Mouse (Mus musculus): ENCODE data around the gene Tmem132d. TPM values are rescaled to one million over a fixed set of nuclear protein-coding genes. Genes with fewer than 3 reads are reported as not detected.
A peak's percentile ranks its signal among the peaks of the same experiment; 100 is the strongest.

The Tmem132d gene
- polyA plus RNA-seq, 1 experiment from 2014 or later = 1.2 TPM

- Histone ChIP-seq H3K4me1 (peaks cover 36% of the 10 kb centered on the region), H3K36me3 (no peaks in the 10 kb centered on the region), H3K27me3 (peaks cover 34% of the 10 kb centered on the region), H3K4me2 (replicated peaks) (no peak overlapping the region), H3K27ac (replicated peaks) (no peak overlapping the region), H3K9ac (replicated peaks) (no peak overlapping the region), H3K4me3 (no peak overlapping the region), H3K9me3 (no peaks in the 10 kb centered on the region)
- 39% methylated on average over 16 of the region's 16 CpGs for WGBS
- no peak for ATAC-seq (replicated peaks)
Observed at GRCm38 (mm10) chr5:128438078-128438477, 5.2 kb upstream of the Tmem132d start.

- Histone ChIP-seq H3K36me3 (no peaks in the 10 kb centered on the region), H3K4me3 (no peak overlapping the region), H3K27me3 (peaks cover 40% of the 10 kb centered on the region), H3K4me1 (peaks cover 46% of the 10 kb centered on the region), H3K4me2 (replicated peaks) (no peak overlapping the region), H3K27ac (replicated peaks) (no peak overlapping the region), H3K9me3 (no peaks in the 10 kb centered on the region), H3K9ac (replicated peaks) (no peak overlapping the region)
- WGBS = 14% methylated on average over 9 of the region's 9 CpGs
- no peak for ATAC-seq (replicated peaks)
Observed at GRCm38 (mm10) chr5:128436909-128437308, 4.0 kb upstream of the Tmem132d start.

GRCm38 (mm10) chr5:128435683-128436082, 2.8 kb upstream of the Tmem132d start:
- no peak overlapping the region; the same call in 1 of the 2 replicates for H3K9ac ChIP-seq (replicated peaks)
- H3K4me3 ChIP-seq = no peak overlapping the region
- H3K4me1 ChIP-seq = peaks cover 43% of the 10 kb centered on the region
- H3K27ac ChIP-seq (replicated peaks) = no peak overlapping the region
- ATAC-seq (replicated peaks) = no peak
- WGBS = 35% methylated on average over 5 of the region's 5 CpGs
- H3K36me3 ChIP-seq = no peaks in the 10 kb centered on the region
- H3K4me2 ChIP-seq (replicated peaks) = no peak overlapping the region
- H3K9me3 ChIP-seq = no peaks in the 10 kb centered on the region
- peaks cover 40% of the 10 kb centered on the region for H3K27me3 ChIP-seq

GRCm38 (mm10) chr5:128433786-128434185, 909 bp upstream of the Tmem132d start:
- Histone ChIP-seq H3K27ac (replicated peaks) (no peak overlapping the region), H3K9ac (replicated peaks) (no peak overlapping the region), H3K4me2 (replicated peaks) (no peak overlapping the region), H3K9me3 (no peaks in the 10 kb centered on the region), H3K4me3 (no peak overlapping the region), H3K27me3 (peaks cover 48% of the 10 kb centered on the region), H3K36me3 (no peaks in the 10 kb centered on the region), H3K4me1 (peaks cover 40% of the 10 kb centered on the region)
- no peak for ATAC-seq (replicated peaks)
- 20% methylated on average over 9 of the region's 9 CpGs for WGBS

GRCm38 (mm10) chr5:128432422-128432821, 455 bp downstream of the Tmem132d start:
- WGBS = under 1% methylated on average over 27 of the region's 37 CpGs
- ATAC-seq (replicated peaks) = no peak; the same call in 1 of the 2 replicates
- peak overlapping the region; percentile 53 for H3K4me3 ChIP-seq
- H3K4me1 ChIP-seq = peaks cover 28% of the 10 kb centered on the region
- H3K9ac ChIP-seq (replicated peaks) = peak overlapping the region; percentile 42
- no peaks in the 10 kb centered on the region for H3K9me3 ChIP-seq
- no peak overlapping the region for H3K27ac ChIP-seq (replicated peaks)
- H3K4me2 ChIP-seq (replicated peaks) = peak overlapping the region; percentile 85
- no peaks in the 10 kb centered on the region for H3K36me3 ChIP-seq
- peaks cover 48% of the 10 kb centered on the region for H3K27me3 ChIP-seq

- ATAC-seq (replicated peaks) = no peak
- no peak overlapping the region for H3K27ac ChIP-seq (replicated peaks)
- no peaks in the 10 kb centered on the region for H3K4me1 ChIP-seq
- no peak overlapping the region for H3K4me3 ChIP-seq
- no peak overlapping the region for H3K9ac ChIP-seq (replicated peaks)
- H3K9me3 ChIP-seq = no peaks in the 10 kb centered on the region
- 89% methylated on average over 4 of the region's 4 CpGs for WGBS
- no peak overlapping the region for H3K4me2 ChIP-seq (replicated peaks)
- peaks cover 1% of the 10 kb centered on the region; the same call in 1 of the 2 replicates for H3K27me3 ChIP-seq
- no peaks in the 10 kb centered on the region for H3K36me3 ChIP-seq
Observed at GRCm38 (mm10) chr5:128424636-128425035, 8.2 kb downstream of the Tmem132d start.

- Histone ChIP-seq H3K27ac (replicated peaks) (no peak overlapping the region), H3K27me3 (no peaks in the 10 kb centered on the region), H3K4me3 (no peak overlapping the region), H3K4me1 (0 out of 2 replicates have a peak, but pooled peaks cover under 1% of the 10 kb centered on the region), H3K9ac (replicated peaks) (no peak overlapping the region), H3K9me3 (no peaks in the 10 kb centered on the region), H3K36me3 (no peaks in the 10 kb centered on the region), H3K4me2 (replicated peaks) (no peak overlapping the region)
- WGBS = 80% methylated on average over 2 of the region's 2 CpGs
- ATAC-seq (replicated peaks) = no peak
Observed at GRCm38 (mm10) chr5:128424213-128424612, 8.7 kb downstream of the Tmem132d start.

- ATAC-seq (replicated peaks) = no peak
- no peaks in the 10 kb centered on the region for H3K27me3 ChIP-seq
- 95% methylated on average over 2 of the region's 2 CpGs for WGBS
- no peak overlapping the region for H3K27ac ChIP-seq (replicated peaks)
- no peak overlapping the region for H3K9ac ChIP-seq (replicated peaks)
- H3K4me1 ChIP-seq = peaks cover 14% of the 10 kb centered on the region
- no peaks in the 10 kb centered on the region for H3K9me3 ChIP-seq
- H3K4me3 ChIP-seq = no peak overlapping the region
- no peaks in the 10 kb centered on the region for H3K36me3 ChIP-seq
- no peak overlapping the region for H3K4me2 ChIP-seq (replicated peaks)
Observed at GRCm38 (mm10) chr5:128422090-128422489, 10.8 kb downstream of the Tmem132d start.

GRCm38 (mm10) chr5:128418149-128418710, 14.6 kb downstream of the Tmem132d start:
- H3K9me3 ChIP-seq = no peaks in the 10 kb centered on the region
- H3K4me3 ChIP-seq = peak overlapping the region; percentile 8; the same call in 1 of the 2 replicates
- no peak overlapping the region for H3K27ac ChIP-seq (replicated peaks)
- peaks cover 14% of the 10 kb centered on the region for H3K4me1 ChIP-seq
- H3K36me3 ChIP-seq = no peaks in the 10 kb centered on the region
- no peaks in the 10 kb centered on the region for H3K27me3 ChIP-seq
- WGBS = 8% methylated on average over 11 of the region's 11 CpGs
- 0 out of 2 replicates have a peak overlapping the region, but pooled peaks have one; percentile 7 for H3K9ac ChIP-seq (replicated peaks)
- 0 out of 2 replicates have a peak, but pooled peaks have one; percentile 48 for ATAC-seq (replicated peaks)
- H3K4me2 ChIP-seq (replicated peaks) = peak overlapping the region; percentile 34

GRCm38 (mm10) chr5:128414056-128414455, 18.8 kb downstream of the Tmem132d start:
- Histone ChIP-seq H3K27ac (replicated peaks) (no peak overlapping the region), H3K4me3 (no peak overlapping the region), H3K27me3 (no peaks in the 10 kb centered on the region; the same call in 1 of the 2 replicates), H3K4me2 (replicated peaks) (no peak overlapping the region), H3K9me3 (no peaks in the 10 kb centered on the region), H3K9ac (replicated peaks) (no peak overlapping the region), H3K36me3 (no peaks in the 10 kb centered on the region), H3K4me1 (peaks cover 12% of the 10 kb centered on the region)
- no peak for ATAC-seq (replicated peaks)
- 33% methylated on average over 8 of the region's 8 CpGs for WGBS

- no peak for ATAC-seq (replicated peaks)
- Histone ChIP-seq H3K27me3 (no peaks in the 10 kb centered on the region; the same call in 1 of the 2 replicates), H3K4me3 (no peak overlapping the region), H3K4me1 (no peaks in the 10 kb centered on the region), H3K9ac (replicated peaks) (no peak overlapping the region), H3K27ac (replicated peaks) (no peak overlapping the region), H3K4me2 (replicated peaks) (no peak overlapping the region), H3K36me3 (no peaks in the 10 kb centered on the region), H3K9me3 (no peaks in the 10 kb centered on the region)
- 71% methylated on average over 6 of the region's 6 CpGs for whole genome bisulfite sequencing
Observed at GRCm38 (mm10) chr5:128412306-128412705, 20.6 kb downstream of the Tmem132d start.

- no peak overlapping the region for H3K9ac ChIP-seq (replicated peaks)
- no peaks in the 10 kb centered on the region for H3K9me3 ChIP-seq
- no peak overlapping the region for H3K27ac ChIP-seq (replicated peaks)
- no peaks in the 10 kb centered on the region for H3K36me3 ChIP-seq
- ATAC-seq (replicated peaks) = no peak
- no peak overlapping the region for H3K4me3 ChIP-seq
- 85% methylated on average over 9 of the region's 9 CpGs for WGBS
- H3K4me1 ChIP-seq = no peaks in the 10 kb centered on the region
- H3K27me3 ChIP-seq = no peaks in the 10 kb centered on the region; the same call in 1 of the 2 replicates
- H3K4me2 ChIP-seq (replicated peaks) = no peak overlapping the region
Observed at GRCm38 (mm10) chr5:128407546-128407945, 25.3 kb downstream of the Tmem132d start.

- Histone ChIP-seq H3K27me3 (no peaks in the 10 kb centered on the region), H3K4me1 (no peaks in the 10 kb centered on the region), H3K4me3 (no peak overlapping the region), H3K9ac (replicated peaks) (no peak overlapping the region), H3K9me3 (no peaks in the 10 kb centered on the region), H3K27ac (replicated peaks) (no peak overlapping the region), H3K36me3 (no peaks in the 10 kb centered on the region), H3K4me2 (replicated peaks) (no peak overlapping the region)
- ATAC-seq (replicated peaks) = no peak
- 90% methylated on average over 8 of the region's 8 CpGs for WGBS
Observed at GRCm38 (mm10) chr5:128405071-128405470, 27.8 kb downstream of the Tmem132d start.

All from forebrain, embryonic 15.5 days (tissue).